Mouse (Mus musculus): ENCODE data around the gene Pla2g12b. TPM values are rescaled to one million over a fixed set of nuclear protein-coding genes. Genes with fewer than 3 reads are reported as not detected.

Pla2g12b gene
- polyA plus RNA-seq, 1 experiment from 2014 or later: 12.1 TPM

Other genes starting within 250 kb of the Pla2g12b start
- 38.6 and 41.7 TPM in 2 replicates for gene Sept10, start 181.8 kb upstream of the Pla2g12b start, polyA plus RNA-seq (2015; fragmentation: Nextera tagmentation; extraction: Ambion mirVana)
- gene Sowahc, start 181.7 kb upstream of the Pla2g12b start, polyA plus RNA-seq (2015; fragmentation: Nextera tagmentation; extraction: Ambion mirVana): 13.7 and 13.9 TPM in 2 replicates
- 69.7 and 72.9 TPM in 2 replicates for gene P4ha1, start 80.4 kb upstream of the Pla2g12b start, polyA plus RNA-seq (2015; fragmentation: Nextera tagmentation; extraction: Ambion mirVana)
- gene Gm10273, start 8.0 kb upstream of the Pla2g12b start, polyA plus RNA-seq (2015; fragmentation: Nextera tagmentation; extraction: Ambion mirVana): 3.1 and 58.1 TPM in 2 replicates
- gene Oit3, start 38.1 kb downstream of the Pla2g12b start, polyA plus RNA-seq (2015; fragmentation: Nextera tagmentation; extraction: Ambion mirVana): 2.6 and 3.3 TPM in 2 replicates
- gene Gm10322, start 212.4 kb downstream of the Pla2g12b start, polyA plus RNA-seq (2015; fragmentation: Nextera tagmentation; extraction: Ambion mirVana): 0.84 TPM in 1 of 2 replicates, not detected in the other
- 55.8 and 59.2 TPM in 2 replicates for gene Mcu, start 213.0 kb downstream of the Pla2g12b start, polyA plus RNA-seq (2015; fragmentation: Nextera tagmentation; extraction: Ambion mirVana)